Mouse (Mus musculus) megakaryocyte, embryonic 14.5 days (primary cell): Measurements from ENCODE around the gene Pgf.

ENCODE experiments used
- FLI1 ChIP-seq: IDR thresholded peaks from 2 replicates; pipeline ENCODE4 v1.6.1; 2012; ENCODE audit warnings: low read length, inconsistent platforms, mixed read lengths
- GATA1 ChIP-seq: IDR thresholded peaks from 3 replicates; pipeline ENCODE4 v1.6.1; 2012; ENCODE audit warnings: mixed read lengths, low read length, inconsistent platforms, borderline replicate concordance

GRCm38 (mm10) chr12:85184118-85184517 is 6.5 kb upstream of the Pgf start:
- TF ChIP-seq GATA1 (no peak), FLI1 (no peak)
